Mouse (Mus musculus) 3T3-L1 (cell line): ENCODE measurements around the gene Mb.
A peak's percentile ranks its signal among the peaks of the same experiment; 100 is the strongest.

ENCODE experiments used
- DNase-seq: peaks from one replicate; pipeline ENCODE4 v3.0.0-alpha.2; 2015; ENCODE audit warnings: low read depth, low spot score

Mb gene

DNA sequence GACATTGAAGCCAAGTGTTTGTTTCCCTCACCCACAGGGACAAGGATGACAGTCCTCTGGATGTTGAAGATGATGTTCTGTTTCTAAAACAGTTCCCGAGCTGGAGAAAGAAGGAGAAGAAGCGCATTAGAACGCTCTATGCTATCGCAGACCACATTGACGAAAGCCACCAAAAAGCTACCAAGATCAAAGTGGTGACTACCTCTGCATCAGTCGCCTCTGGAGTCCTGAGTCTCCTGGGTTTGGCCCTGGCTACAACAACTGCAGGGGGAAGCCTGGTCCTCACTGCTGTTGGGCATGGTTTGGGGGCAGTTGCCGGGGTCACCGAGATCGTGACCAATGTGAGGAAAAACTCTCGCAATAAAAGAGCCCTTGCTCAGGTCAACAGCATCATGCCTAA, at the start of gene Mb:
Gene Mb (minus strand): TSS at position 101 of the 400 bp plus-strand sequence.
- DNase-seq, result no peak

DNA sequence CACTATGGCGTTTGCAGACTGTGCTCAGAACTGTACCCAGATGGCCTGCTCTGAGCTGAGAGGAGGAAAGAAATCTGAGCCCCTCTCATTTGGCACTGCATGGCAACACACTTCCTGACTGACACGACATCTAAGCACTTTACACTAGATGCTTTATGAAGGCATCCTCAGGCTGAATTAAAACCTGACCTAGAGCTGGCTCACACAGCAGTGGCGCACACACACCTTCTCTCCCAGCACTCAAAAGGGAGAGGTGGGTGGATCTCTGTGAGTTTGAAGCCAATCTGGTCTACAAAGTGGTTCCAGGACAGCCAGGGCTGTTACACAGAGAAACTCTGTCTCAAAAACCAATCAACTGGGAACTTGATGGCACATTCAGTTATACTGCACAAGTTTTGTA, 49.3 kb upstream of the Mb start:
- no peak for DNase-seq

DNA sequence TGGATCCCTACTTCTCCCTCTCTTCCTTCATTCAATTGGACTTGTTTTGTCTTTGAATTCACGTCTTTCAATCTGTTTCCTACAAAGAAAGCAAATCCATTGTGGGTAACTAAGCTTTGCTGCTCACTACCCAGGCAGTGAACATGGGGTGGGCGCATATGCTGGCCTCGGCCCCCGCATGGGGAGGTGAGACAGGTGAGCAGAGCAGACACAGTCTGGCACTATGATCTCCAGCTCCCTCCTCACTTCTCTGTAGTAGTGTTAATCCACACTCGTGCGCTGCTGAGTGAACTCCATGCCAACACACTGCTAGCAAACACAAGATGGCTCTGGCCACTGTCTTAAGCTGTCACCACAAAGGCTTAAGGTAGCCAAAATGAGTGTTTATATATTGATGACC, 46.9 kb upstream of the Mb start:
- DNase-seq, result no peak

DNA sequence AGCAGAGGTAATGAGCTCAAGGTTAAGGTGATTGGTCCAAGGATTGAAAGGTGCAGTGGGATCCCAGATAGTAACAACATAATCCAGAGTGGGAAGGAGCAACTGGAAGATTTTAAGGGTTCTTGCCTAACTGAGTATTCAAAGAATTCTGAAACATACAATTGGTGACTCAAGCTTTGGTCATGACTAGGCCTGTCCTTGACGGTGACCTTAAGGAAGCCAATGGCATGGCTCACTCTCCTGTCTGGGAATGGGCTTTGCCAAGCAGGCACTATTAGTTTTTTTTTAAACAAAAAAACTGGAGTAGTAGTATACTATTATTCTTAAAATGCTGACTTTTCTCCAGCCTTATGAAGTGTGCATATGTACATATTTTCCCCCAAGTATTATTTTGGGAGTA, 44.7 kb upstream of the Mb start:
- peak; percentile 71 for DNase-seq

DNA sequence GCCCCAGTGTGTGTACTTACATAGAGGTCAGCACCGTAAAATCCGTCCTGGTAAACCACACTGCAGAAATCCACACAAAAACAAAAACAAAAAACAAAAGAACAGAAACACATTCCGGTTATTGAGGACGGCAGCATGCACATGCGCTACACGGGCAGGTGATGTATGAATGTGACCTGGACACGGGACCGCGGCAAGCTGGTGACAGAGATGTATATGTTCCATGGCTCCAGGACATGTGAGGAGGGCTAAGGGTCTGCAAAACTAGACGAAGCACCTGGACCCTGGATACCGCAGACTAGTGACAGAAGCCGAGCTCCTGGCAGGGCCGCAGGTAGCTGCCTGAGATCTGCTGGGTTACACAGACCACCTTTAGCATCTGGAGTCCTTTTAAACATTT, 44.0 kb upstream of the Mb start:
- no peak for DNase-seq

DNA sequence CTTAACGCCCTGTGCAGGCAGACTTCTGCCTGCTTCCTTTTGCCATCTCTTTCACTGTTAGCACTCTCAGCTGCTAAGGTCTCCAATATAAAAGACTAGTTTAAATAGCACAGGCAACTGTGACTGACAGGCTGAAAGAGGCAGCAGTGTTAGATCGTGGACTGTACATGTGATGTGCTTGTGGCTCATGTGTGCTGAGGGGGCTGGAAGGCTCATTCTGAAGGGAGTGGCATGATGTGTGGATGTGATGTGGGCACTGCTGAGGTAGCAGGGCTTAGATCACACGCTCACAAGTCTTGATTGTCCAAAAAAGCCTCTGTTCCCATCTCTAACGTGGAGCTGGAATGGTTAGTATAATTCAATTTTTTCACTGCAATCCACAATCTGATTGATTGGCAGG, 40.9 kb upstream of the Mb start:
- DNase-seq, result no peak

DNA sequence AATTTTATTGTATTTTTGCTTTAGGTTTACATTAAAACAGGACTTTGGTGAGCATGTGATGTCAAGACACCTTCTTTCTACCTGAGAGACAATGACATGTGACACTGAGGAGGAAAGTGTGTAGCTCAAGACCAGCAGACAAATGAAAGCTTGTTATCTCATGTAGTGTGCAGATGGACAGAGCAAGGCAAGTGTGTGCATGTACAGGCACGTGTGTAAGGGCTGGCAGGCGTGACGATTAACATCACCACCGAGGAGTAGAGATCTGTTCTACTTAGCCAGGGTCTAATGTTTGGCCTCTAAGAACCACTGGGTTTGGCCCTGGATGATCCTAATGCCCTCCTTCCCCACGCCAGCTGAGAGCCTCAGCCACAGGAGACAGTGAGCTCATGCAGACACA, 40.1 kb upstream of the Mb start:
- DNase-seq, result no peak

DNA sequence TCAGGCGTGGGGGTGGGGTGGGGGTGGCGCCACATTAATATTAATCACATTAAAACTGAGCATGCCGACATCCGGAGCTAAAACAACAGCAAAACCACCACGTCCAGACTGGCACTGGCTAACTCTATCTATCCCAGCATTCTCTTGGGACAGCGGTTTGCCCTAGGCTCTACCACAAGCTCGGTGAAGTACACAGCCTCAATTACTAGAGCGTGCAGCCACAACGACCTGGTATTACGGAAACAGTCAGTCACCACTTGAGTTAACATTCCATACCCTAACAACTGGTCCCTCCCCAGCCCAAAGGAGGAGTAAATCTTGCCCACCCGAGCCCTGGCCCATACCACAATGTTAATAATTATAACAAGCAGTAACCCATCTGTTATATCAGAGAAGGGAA, 38.8 kb upstream of the Mb start:
- DNase-seq, result no peak

DNA sequence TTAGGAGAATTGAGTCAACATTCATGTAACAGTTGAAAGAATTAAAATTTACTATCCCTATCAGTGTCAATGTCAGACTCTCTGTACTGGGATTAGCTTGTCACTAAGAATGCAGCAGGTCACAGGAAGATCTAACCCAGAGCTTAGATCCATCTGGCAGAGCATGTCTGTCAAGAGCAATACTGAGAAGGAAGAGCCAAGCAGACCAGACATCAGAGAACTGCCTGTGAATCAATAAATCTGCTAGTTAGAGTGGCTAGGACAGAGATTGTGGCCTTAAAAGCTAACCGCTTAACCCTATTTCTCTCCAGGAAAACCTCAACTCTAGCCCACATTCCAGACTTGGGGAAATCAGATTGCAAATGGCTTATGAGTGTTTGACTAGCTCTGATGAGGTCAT, 36.0 kb upstream of the Mb start:
- DNase-seq, result no peak

DNA sequence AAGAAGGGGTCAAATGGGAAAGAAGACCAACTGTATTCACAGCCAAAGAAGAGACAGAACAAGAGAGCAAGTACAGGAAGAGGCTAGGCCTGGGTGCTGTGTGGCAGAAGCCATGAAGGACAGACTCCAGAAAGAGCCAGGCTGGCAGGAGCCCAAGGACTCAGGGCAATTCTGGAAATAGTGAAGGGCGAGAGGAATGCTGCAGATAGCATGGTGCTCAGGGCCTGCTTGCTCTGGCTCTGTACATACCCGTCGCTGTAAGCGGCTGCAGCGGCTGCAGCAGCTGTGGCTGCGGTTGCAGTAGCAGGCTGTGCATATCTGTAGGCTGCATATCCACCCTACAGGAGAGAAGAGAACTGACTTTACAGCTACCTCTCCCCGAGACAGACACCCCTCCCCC, 35.3 kb upstream of the Mb start:
- no peak for DNase-seq

DNA sequence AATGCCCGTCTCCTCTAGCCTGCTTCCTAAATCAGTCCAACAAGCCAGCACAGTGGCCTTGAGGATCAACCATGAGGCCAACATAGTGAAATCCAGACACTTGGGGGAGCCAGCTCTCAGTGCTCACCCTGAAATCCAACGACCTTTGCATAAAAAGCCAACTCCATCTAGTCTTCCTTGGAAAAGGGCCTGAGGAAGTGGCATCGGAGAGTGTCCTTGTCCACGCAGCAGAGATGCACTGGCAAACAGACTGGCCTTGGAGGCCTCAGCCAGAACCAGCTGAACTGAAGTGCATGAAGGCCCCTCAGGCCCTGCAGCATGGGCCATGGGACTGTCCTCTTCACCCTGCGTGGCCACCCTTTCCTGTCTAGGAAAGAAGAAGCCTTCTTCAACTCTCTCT, 31.0 kb upstream of the Mb start:
- no peak for DNase-seq

DNA sequence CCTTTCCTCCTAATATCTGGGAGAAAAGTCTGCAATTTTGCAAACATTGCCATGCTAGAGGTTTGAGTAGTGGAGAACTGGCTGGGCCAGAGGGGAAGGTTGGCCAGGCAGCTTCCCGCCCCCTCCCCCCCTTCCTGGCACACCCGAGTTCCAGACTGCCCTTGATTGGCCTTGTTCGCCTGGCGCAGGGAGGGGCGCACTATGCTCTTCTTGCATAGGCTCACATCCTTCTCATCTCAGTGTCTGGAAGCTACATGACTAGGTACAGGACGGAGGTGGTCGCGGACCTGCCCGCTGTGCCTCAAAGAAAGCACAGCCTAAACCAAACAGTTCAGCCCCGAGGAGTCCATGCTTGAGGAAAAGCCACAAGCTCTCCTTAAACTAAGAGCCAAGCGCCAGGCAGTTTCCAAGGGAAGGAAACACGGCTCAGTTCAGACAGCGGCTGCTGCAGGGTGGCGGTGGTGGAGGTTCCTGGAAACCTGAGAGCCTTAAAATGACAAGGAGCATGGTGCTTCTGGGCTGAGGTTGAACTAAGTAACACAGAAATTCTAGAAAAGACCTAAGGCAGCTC, 30.3 kb upstream of the Mb start:
- DNase-seq, result no peak

DNA sequence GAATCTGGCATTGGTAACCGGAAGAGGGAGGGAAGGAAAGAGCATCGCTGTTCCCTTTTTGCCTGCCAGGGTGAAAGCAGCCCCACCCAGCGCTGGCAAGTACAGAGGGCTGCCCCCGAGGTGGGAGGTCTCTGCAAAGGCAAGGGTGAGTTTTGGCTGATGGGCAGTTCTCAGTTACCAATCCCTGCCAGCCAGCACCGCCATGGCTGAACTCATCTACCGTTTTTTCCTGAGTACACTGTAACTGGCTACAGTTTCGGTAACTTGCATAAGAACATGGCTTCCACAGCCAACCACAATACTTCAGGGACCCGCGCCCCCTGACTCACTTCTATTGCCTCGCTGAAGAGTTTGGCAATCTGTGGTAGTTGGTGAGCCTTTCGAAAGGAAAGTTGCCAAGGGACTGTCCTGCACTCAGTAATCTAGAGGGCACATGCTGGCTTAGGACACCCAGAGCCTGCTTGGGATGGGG, 29.5 kb upstream of the Mb start:
- peak; percentile 88 for DNase-seq

DNA sequence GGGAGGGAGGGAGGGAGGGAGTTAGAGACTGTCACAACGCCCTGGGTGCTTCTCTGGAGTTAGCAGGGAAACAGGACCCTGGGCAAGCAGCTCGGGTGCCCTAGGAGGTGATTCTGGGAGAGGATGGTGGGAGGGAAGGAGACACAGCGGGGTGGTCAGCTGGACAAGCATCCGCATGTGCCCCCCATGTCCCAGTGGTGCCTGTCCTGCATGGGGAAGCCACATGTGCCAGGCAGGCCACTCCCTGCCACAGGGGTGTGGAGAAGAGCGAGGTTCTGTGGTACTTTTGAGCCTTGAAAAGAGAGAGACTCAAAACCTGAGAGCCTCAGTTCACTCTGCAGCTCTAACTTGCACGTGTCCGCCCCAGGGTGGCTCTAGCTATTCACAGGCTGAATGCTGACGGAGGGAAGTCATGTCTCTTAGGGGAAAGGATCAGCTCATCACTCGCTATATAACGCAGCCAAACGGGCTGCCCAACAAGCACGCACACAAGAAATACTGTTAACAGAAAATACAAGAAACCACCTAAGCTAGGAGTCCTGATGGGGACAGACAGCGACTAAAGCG, 28.9 kb upstream of the Mb start:
- DNase-seq, result no peak

DNA sequence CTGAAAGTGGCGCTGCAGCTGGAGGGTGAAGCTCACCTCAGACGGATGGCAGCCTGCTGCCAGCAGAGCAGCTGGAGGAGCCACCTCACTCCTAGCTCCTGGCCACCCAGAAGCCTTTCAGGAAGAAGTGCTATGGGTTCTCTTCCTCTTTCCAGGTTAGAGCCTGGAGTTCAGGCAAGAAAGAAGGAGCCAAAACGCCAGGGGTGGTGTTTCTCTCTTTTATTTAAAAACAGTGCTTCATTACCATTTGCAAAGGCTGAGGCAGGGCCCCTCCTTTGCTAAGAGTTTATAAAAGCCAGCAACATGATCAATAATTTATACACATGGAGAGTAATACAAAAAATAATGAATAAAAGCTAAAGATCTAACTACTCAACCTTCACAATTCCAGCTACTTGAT, 28.3 kb upstream of the Mb start:
- no peak for DNase-seq

DNA sequence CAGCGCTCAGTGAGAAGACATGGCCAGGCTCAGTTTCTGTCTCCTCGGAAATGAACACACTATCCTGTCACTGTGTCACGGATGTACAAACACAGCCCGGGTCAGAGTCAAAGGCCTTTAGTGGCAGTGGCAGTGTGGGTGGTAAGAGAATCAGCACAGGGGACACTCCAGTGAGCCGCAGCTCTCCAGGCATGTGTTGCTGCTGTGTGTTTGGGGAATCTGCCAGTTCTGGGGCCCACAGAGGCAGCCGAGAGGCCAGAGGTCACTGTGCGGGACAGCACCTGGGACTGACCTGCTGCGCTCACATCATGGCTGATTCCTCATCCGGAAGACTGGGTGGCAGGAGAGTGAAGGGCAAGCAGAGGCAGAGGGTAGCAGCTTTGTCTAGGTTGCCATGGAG, 27.4 kb upstream of the Mb start:
- no peak for DNase-seq

DNA sequence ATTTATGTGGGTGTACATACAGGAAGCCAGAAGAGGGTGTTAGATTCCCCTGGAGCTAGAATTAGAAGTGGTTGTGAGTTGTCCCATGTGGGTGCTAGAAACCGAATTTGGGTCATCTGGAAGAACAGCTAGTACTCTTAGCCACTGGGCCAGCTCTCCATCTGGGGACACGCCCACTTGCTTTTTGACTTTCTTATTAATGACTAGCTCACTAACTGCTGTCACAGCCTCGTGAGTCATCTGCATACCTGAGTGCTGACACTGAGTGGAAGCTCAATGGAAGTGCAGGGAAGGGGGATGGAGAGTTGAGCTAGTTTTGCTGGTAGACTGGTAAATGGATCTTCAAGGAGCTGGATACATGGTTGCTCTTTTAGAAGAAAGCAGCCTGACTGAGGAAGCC, 26.1 kb upstream of the Mb start:
- peak; percentile 92 for DNase-seq

DNA sequence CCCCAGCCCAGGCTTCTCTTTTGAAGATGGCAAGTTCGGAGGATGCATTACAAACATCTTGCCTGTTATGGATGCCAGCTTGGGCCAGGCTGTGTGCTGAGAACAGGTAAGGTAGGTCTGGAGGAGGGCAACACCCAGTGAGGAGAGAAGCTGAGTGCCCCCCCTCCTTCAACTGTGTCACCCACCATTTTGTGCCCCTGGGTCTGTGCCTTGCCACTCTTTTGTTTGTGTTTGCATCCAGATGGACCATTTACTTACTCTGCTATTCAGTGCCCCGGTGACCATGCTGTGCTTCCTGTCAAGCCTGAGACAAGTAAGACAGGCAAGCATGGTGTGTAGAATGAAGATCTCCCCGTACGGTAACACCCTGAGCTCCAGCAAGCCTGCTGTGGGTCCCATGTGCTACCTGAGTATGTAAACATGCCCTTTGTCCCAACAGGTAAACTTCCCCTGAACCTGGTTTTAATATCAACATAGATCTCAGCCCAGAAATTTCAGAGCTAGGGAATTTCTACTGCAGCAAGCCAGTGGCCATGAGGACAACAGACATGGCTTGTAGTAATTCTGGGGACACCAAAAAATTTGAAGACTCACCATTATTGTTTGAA, 22.2 kb upstream of the Mb start:
- DNase-seq, result no peak

DNA sequence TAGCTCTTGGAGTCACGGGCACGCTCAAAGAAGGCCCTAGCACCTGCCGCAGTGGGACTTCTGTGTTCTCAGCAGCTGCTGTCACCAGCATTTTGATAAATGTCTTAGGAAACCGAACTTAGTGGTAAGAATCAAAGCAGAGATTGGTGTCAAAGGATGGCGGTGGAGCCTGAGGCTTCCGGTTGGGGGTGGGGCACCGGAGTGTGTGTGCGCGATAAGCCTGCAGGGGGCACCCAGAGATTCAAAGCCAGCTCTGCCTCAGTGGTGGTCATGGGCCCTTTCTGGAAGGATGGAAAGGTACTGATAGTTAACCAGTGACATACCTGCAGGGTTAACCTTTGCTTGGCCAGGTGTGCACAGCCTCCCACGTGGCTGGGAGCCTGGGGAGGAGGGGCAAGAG, 21.0 kb upstream of the Mb start:
- no peak for DNase-seq

DNA sequence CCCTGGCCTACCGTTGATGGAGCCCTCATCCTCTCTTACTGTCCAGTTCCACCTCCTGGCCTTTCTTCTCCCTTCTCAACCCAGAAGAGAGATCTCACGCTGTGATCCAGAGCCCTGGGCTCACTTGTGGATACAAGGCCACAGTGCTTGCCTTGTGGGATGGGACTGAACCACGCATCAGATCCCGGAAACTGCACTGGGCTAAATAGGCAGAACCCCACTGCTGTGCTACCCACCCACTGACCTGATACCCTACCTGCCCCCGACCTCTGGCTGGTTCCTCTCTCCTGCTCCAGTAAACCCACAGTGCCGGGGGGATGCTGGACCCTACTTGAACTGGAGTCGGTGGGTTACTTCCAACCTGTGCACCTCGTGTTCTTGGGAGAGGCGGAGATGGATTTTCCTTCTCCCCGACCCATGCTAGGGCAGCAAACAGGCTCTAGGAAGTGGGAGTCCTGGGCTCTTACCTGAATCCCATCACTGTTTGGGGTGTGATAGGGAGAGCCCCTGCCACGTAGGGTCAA, 20.3 kb upstream of the Mb start:
- no peak for DNase-seq

DNA sequence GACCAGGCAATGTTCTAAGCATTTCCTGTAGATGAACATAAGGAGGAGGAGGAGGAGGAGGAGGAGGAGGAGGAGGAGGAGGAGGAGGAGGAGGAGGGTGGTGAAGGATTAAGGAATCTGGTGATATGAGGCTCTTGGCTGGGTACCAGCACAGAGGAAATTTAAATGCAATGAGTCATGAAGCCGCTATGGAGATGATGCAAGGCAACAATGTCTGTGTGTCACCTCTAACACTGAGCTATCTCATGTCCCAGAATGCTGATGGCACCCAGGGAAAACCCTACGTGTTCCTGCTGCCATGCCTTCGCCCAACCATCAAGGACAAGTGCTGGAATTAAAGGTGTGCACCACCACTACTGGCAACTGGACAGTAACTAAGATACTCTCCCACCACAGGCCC, 18.5 kb upstream of the Mb start:
- DNase-seq, result peak; percentile 92

DNA sequence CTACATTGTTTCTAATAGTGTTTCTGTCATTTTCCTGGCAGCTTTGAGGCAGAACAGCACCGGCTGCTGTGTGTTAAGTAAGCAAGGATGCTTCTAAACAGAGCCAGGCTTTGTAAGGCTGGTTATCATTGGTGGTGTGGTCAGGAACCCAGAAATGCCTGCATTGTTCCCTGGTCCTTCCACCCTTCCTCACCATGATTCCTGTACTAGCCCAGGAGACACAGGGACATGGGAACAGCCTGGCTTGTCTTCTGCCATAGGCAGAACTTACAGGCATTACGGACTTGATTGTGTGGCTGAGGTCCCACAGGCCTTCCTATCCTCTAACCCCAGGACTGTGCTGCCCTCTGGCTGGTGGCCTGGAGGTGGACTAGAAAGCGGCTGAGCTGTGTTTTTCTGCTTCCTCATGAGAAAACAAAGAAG, 18.0 kb upstream of the Mb start:
- peak; percentile 56 for DNase-seq

DNA sequence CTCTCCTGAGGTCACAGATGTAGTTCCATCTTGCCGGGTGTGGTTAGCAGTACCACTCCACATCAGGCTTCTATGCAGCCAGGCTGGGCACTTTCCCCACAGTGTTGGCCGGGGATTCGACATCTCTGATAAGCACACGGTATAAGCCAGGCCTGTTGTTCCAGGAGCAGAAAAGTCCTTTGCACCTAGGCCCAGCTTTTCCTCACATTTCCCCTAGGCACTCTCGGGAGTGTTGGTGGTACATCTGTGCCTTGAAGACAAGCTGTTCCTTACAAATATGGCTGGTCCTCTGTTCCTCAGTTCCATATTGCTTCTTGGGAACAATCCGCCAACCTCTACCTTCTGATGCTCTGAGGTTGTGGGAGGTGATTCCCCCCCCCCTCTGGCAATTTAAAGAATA, 15.8 kb upstream of the Mb start:
- DNase-seq, result no peak
